Mouse (Mus musculus): ENCODE data around the gene Ltbp4.

Gene Ltbp4

GRCm38 (mm10) chr7:27295956-27296355 is 41.5 kb downstream of the Ltbp4 start:
- DNase-seq = no peak

- no peak for DNase-seq
These were observed 45.6 kb downstream of the Ltbp4 start for GRCm38 (mm10) chr7:27291795-27292466.

GRCm38 (mm10) chr7:27290555-27290954 is 46.9 kb downstream of the Ltbp4 start:
- DNase-seq = no peak

GRCm38 (mm10) chr7:27288732-27289131 is 48.8 kb downstream of the Ltbp4 start:
- no peak for DNase-seq

- no peak for DNase-seq
These were observed 51.8 kb downstream of the Ltbp4 start for GRCm38 (mm10) chr7:27285698-27286066.

- no peak for DNase-seq
These were observed 52.4 kb downstream of the Ltbp4 start for GRCm38 (mm10) chr7:27284865-27285697.

- no peak for DNase-seq
These were observed 55.3 kb downstream of the Ltbp4 start for GRCm38 (mm10) chr7:27282225-27282624.

GRCm38 (mm10) chr7:27281717-27282116 is 55.8 kb downstream of the Ltbp4 start:
- no peak for DNase-seq

- DNase-seq = no peak
These were observed 60.3 kb downstream of the Ltbp4 start for GRCm38 (mm10) chr7:27277191-27277590.

- DNase-seq = no peak
These were observed 61.5 kb downstream of the Ltbp4 start for GRCm38 (mm10) chr7:27276021-27276420.

GRCm38 (mm10) chr7:27274916-27275315 is 62.6 kb downstream of the Ltbp4 start:
- DNase-seq = no peak

GRCm38 (mm10) chr7:27273739-27274351 is 63.6 kb downstream of the Ltbp4 start:
- no peak for DNase-seq

- no peak for DNase-seq
These were observed 66.1 kb downstream of the Ltbp4 start for GRCm38 (mm10) chr7:27271423-27271822.

- DNase-seq = no peak
These were observed 70.9 kb downstream of the Ltbp4 start for GRCm38 (mm10) chr7:27266515-27267128.

GRCm38 (mm10) chr7:27264761-27265160 is 72.7 kb downstream of the Ltbp4 start:
- DNase-seq = no peak

- peak; percentile 51 for DNase-seq
These were observed 75.6 kb downstream of the Ltbp4 start for GRCm38 (mm10) chr7:27261888-27262287.

- peak; percentile 59 for DNase-seq
These were observed 76.6 kb downstream of the Ltbp4 start for GRCm38 (mm10) chr7:27260856-27261255.

- no peak for DNase-seq
These were observed 77.7 kb downstream of the Ltbp4 start for GRCm38 (mm10) chr7:27259771-27260170.

GRCm38 (mm10) chr7:27259271-27259721 is 78.2 kb downstream of the Ltbp4 start:
- peak; percentile 74 for DNase-seq

- DNase-seq = peak; percentile 96
These were observed 79.1 kb downstream of the Ltbp4 start, which contains the start of gene Numbl for GRCm38 (mm10) chr7:27258205-27258899. Gene Numbl, plus strand, starts transcription at chr7:27258433.

GRCm38 (mm10) chr7:27257852-27258204 is 79.7 kb downstream of the Ltbp4 start:
- DNase-seq = no peak

GRCm38 (mm10) chr7:27257046-27257851 is 80.2 kb downstream of the Ltbp4 start:
- DNase-seq = peak; percentile 85
